Mouse (Mus musculus) lung, postnatal 0 days (tissue): ENCODE measurements around the gene Slc9a9. TPM values are rescaled to one million over a fixed set of nuclear protein-coding genes. Genes with fewer than 3 reads are reported as not detected.

Experiments
- ATAC-seq: fragments of 200-750 bp; cut with Nextera tagmentation; 2 replicates; pipeline ENCODE4 v1.8.0; 2017; ENCODE audit warnings: moderate library complexity
- DNase-seq: peaks from one replicate; pipeline ENCODE4 v3.0.0-alpha.2; 2016; ENCODE audit warnings: low spot score
- H3K27ac ChIP-seq: fragments of 300-500 bp; sonication (generic); 2 replicates; pipeline ENCODE4 v1.5.1; 2014; ENCODE audit warnings: antibody characterized with exemption, mild to moderate bottlenecking, low read length, mixed read lengths
- H3K27me3 ChIP-seq: fragments of 300-500 bp; sonication (generic); replicated peaks from 2 replicates; pipeline ENCODE4 v1.6.1; 2014; ENCODE audit warnings: low read length, mixed read lengths; ENCODE audit not compliant: insufficient read depth
- H3K36me3 ChIP-seq: fragments of 300-500 bp; sonication (generic); 2 replicates; pipeline ENCODE4 v1.6.1; 2014; ENCODE audit warnings: low read length, mixed read lengths; ENCODE audit not compliant: insufficient read depth
- H3K4me1 ChIP-seq: fragments of 300-500 bp; sonication (generic); 2 replicates; pipeline ENCODE4 v1.6.1; 2014; ENCODE audit warnings: antibody characterized with exemption, low read depth, low read length, mixed read lengths; ENCODE audit not compliant: insufficient read depth
- H3K4me2 ChIP-seq: fragments of 300-500 bp; sonication (generic); replicated peaks from 2 replicates; pipeline ENCODE4 v1.6.1; 2014; ENCODE audit warnings: low read depth, mild to moderate bottlenecking, low read length, moderate library complexity, mixed read lengths
- H3K4me3 ChIP-seq: fragments of 300-500 bp; sonication (generic); 2 replicates; pipeline ENCODE4 v1.5.1; 2014; ENCODE audit warnings: low read depth, low read length
- H3K9ac ChIP-seq: fragments of 300-500 bp; sonication (generic); replicated peaks from 2 replicates; pipeline ENCODE4 v1.6.1; 2014; ENCODE audit warnings: low read depth, mild to moderate bottlenecking
- H3K9me3 ChIP-seq: fragments of 300-500 bp; sonication (generic); 2 replicates; pipeline ENCODE4 v1.6.1; 2016; ENCODE audit warnings: low read length, mixed read lengths
- CTCF ChIP-seq: IDR thresholded peaks from 2 replicates; pipeline ENCODE4 v1.5.1; 2016; ENCODE audit warnings: antibody characterized with exemption, mild to moderate bottlenecking
- EP300 ChIP-seq: IDR thresholded peaks from 2 replicates; pipeline ENCODE4 v1.6.1; 2016; ENCODE audit warnings: antibody characterized with exemption, mild to moderate bottlenecking, control low read depth
- WGBS: fragments of 180-500 bp; shearing (Covaris S2); extraction: QIAGEN DNeasy Blood & Tissue Kit; methylation state at CpG from one replicate; pipeline ENCODE4 v1.1.7; 2014; 5-methylcytosine and 5-hydroxymethylcytosine counted together
- polyA plus RNA-seq: library from polyadenylated mRNA; unstranded; fragments of >200 nt; fragmentation: Nextera tagmentation; extraction: Ambion mirVana; gene quantifications from 2 replicates; pipeline ENCODE4 v1.2.1, GENCODE M21; 2015

Gene Slc9a9
- polyA plus RNA-seq, 1 experiment from 2014 or later, result 3.7 TPM

- Histone ChIP-seq H3K9me3 (no peaks in the 10 kb centered on the region), H3K36me3 (no peaks in the 10 kb centered on the region), H3K4me3 (no peak overlapping the region), H3K4me1 (no peaks in the 10 kb centered on the region; the same call in 1 of the 2 replicates), H3K27me3 (no peaks in the 10 kb centered on the region), H3K9ac (no peak overlapping the region), H3K4me2 (no peak overlapping the region), H3K27ac (no peak overlapping the region)
- TF ChIP-seq CTCF (no peak), EP300 (no peak)
- DNase-seq (no peak), ATAC-seq (no peak)
- WGBS, result 77% methylated on average over 2 of the region's 2 CpGs
Observed at GRCm38 (mm10) chr9:94748503-94748902, 78.8 kb downstream of the Slc9a9 start.

GRCm38 (mm10) chr9:94750187-94750586, 80.5 kb downstream of the Slc9a9 start:
- 87% methylated on average over 8 of the region's 8 CpGs for WGBS
- no peaks in the 10 kb centered on the region for H3K27me3 ChIP-seq
- H3K9ac ChIP-seq, result no peak overlapping the region
- TF ChIP-seq EP300, result no peak
- no peak for TF ChIP-seq CTCF
- no peak overlapping the region for H3K27ac ChIP-seq
- DNase-seq (no peak), ATAC-seq (no peak)
- H3K4me1 ChIP-seq, result no peaks in the 10 kb centered on the region; the same call in 1 of the 2 replicates
- no peaks in the 10 kb centered on the region for H3K9me3 ChIP-seq
- H3K4me2 ChIP-seq, result no peak overlapping the region
- no peak overlapping the region for H3K4me3 ChIP-seq
- no peaks in the 10 kb centered on the region for H3K36me3 ChIP-seq

GRCm38 (mm10) chr9:94750935-94751637, 81.4 kb downstream of the Slc9a9 start:
- no peaks in the 10 kb centered on the region; the same call in 1 of the 2 replicates for H3K4me1 ChIP-seq
- no peak for DNase-seq
- no peaks in the 10 kb centered on the region for H3K36me3 ChIP-seq
- H3K4me2 ChIP-seq, result no peak overlapping the region
- H3K9me3 ChIP-seq, result no peaks in the 10 kb centered on the region
- peak overlapping the region; percentile 47; the same call in 1 of the 2 replicates for H3K27ac ChIP-seq
- no peak overlapping the region for H3K4me3 ChIP-seq
- ATAC-seq, result no peak
- no peak for TF ChIP-seq CTCF
- TF ChIP-seq EP300, result no peak
- H3K27me3 ChIP-seq, result no peaks in the 10 kb centered on the region
- WGBS, result 70% methylated on average over 19 of the region's 19 CpGs
- H3K9ac ChIP-seq, result no peak overlapping the region

DNA sequence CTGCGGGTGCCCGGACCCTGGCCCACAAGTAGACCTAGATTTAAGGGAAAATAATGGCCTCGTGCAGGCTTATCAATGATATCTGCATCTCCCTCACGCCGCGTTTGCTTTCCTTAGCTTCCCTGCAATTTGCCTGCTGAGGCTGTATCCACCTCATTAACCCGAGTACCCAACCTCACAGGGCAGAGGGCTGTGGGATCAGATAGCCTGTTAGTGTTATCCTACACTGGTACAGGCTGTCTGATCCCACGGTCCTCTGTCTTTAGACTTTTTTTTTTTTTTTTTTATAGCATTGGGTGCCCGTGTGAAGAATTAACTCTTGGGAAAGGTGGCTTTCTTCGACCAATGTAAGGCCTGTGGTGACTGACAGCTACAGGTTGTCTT, 81.9 kb downstream of the Slc9a9 start:
- DNase-seq, result no peak
- no peaks in the 10 kb centered on the region; the same call in 1 of the 2 replicates for H3K4me1 ChIP-seq
- TF ChIP-seq EP300 (no peak), CTCF (no peak)
- H3K9me3 ChIP-seq, result no peaks in the 10 kb centered on the region
- WGBS, result 60% methylated on average over 10 of the region's 10 CpGs
- no peaks in the 10 kb centered on the region for H3K27me3 ChIP-seq
- H3K4me2 ChIP-seq, result no peak overlapping the region
- no peak; the same call in 1 of the 2 replicates for ATAC-seq
- no peak overlapping the region for H3K4me3 ChIP-seq
- H3K27ac ChIP-seq, result peak overlapping the region; percentile 47; the same call in 1 of the 2 replicates
- no peaks in the 10 kb centered on the region for H3K36me3 ChIP-seq
- H3K9ac ChIP-seq, result no peak overlapping the region

- peak overlapping the region; percentile 47; the same call in 1 of the 2 replicates for H3K27ac ChIP-seq
- no peak overlapping the region for H3K4me2 ChIP-seq
- no peaks in the 10 kb centered on the region for H3K36me3 ChIP-seq
- H3K9me3 ChIP-seq, result no peaks in the 10 kb centered on the region
- TF ChIP-seq CTCF (no peak), EP300 (peak; percentile 79)
- ATAC-seq (peak; percentile 94), DNase-seq (peak; percentile 90)
- H3K9ac ChIP-seq, result no peak overlapping the region
- no peaks in the 10 kb centered on the region for H3K27me3 ChIP-seq
- H3K4me1 ChIP-seq, result no peaks in the 10 kb centered on the region; the same call in 1 of the 2 replicates
- 62% methylated on average over 3 of the region's 3 CpGs for WGBS
- H3K4me3 ChIP-seq, result no peak overlapping the region
Observed at GRCm38 (mm10) chr9:94752121-94752520, 82.4 kb downstream of the Slc9a9 start.

DNA sequence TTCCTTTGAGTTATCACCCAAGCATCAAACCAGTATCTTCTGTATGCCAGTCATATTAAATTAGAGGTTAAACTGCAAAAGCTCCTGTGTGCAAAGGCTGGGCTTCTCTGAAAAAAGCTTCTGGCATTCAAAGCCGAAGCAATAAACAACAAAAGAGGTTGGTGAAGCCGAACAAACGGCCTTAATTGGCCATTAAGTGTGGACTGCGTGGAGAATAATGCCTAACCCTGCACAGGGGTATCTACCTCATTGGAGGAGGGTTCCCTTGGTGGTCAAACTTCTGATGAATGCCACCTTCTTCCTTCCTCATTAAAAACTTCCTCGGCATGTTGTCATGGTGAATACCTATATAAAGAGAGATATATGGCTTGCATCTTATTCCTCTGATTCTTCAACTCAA, 90.2 kb downstream of the Slc9a9 start:
- Histone ChIP-seq H3K9ac (no peak overlapping the region), H3K27ac (no peak overlapping the region), H3K4me3 (no peak overlapping the region), H3K27me3 (no peaks in the 10 kb centered on the region), H3K4me2 (no peak overlapping the region), H3K36me3 (no peaks in the 10 kb centered on the region), H3K9me3 (no peaks in the 10 kb centered on the region), H3K4me1 (no peaks in the 10 kb centered on the region)
- WGBS, result 68% methylated on average over 5 of the region's 5 CpGs
- no peak for DNase-seq
- TF ChIP-seq EP300 (no peak), CTCF (no peak)
- no peak for ATAC-seq
